Mouse (Mus musculus) hindbrain, embryonic 14.5 days (tissue): ENCODE measurements around the gene Crip1. TPM values are rescaled to one million over a fixed set of nuclear protein-coding genes. Genes with fewer than 3 reads are reported as not detected.
A peak's percentile ranks its signal among the peaks of the same experiment; 100 is the strongest.

Experiments used
- ATAC-seq: fragments of 200-750 bp; cut with Nextera tagmentation; 2 replicates; pipeline ENCODE4 v1.8.0; 2017; ENCODE audit warnings: moderate number of reproducible peaks, mild to moderate bottlenecking, moderate TSS enrichment, moderate library complexity; ENCODE audit not compliant: low FRiP score
- DNase-seq: peaks from one replicate; pipeline ENCODE4 v3.0.0-alpha.2; 2015; ENCODE audit warnings: low spot score
- H3K27ac ChIP-seq: fragments of 300-500 bp; sonication (generic); 2 replicates; pipeline ENCODE4 v1.5.1; 2014; ENCODE audit warnings: mild to moderate bottlenecking, moderate library complexity
- H3K27me3 ChIP-seq: fragments of 300-500 bp; sonication (generic); 2 replicates; pipeline ENCODE4 v1.6.1; 2014; ENCODE audit warnings: mild to moderate bottlenecking, low read length, mixed read lengths; ENCODE audit not compliant: control insufficient read depth, insufficient read depth
- H3K36me3 ChIP-seq: fragments of 300-500 bp; sonication (generic); replicated peaks from 2 replicates; pipeline ENCODE4 v1.6.1; 2014; ENCODE audit not compliant: control insufficient read depth, insufficient read depth
- H3K4me1 ChIP-seq: fragments of 300-500 bp; sonication (generic); replicated peaks from 2 replicates; pipeline ENCODE4 v1.6.1; 2014; ENCODE audit warnings: antibody characterized with exemption, low read length, mixed read lengths; ENCODE audit not compliant: control insufficient read depth, insufficient read depth
- H3K4me2 ChIP-seq: fragments of 300-500 bp; sonication (generic); replicated peaks from 2 replicates; pipeline ENCODE4 v1.6.1; 2014; ENCODE audit warnings: mild to moderate bottlenecking, moderate library complexity
- H3K4me3 ChIP-seq: fragments of 300-500 bp; sonication (generic); replicated peaks from 2 replicates; pipeline ENCODE4 v1.5.1; 2014; ENCODE audit warnings: mild to moderate bottlenecking, low read length
- H3K9ac ChIP-seq: fragments of 300-500 bp; sonication (generic); 2 replicates; pipeline ENCODE4 v1.6.1; 2014
- H3K9me3 ChIP-seq: fragments of 300-500 bp; sonication (generic); 2 replicates; pipeline ENCODE4 v1.6.1; 2016; ENCODE audit warnings: low read length; ENCODE audit not compliant: control insufficient read depth
- WGBS: fragments of 180-500 bp; shearing (Covaris S2); extraction: QIAGEN DNeasy Blood & Tissue Kit; methylation state at CpG from one replicate; pipeline ENCODE4 v1.1.7; 2014; 5-methylcytosine and 5-hydroxymethylcytosine counted together
- polyA plus RNA-seq: library from polyadenylated mRNA; unstranded; fragments of >200 nt; fragmentation: Nextera tagmentation; extraction: Ambion mirVana; gene quantifications from 2 replicates; pipeline ENCODE4 v1.2.1, GENCODE M21; 2014

Gene Crip1
- polyA plus RNA-seq, 1 experiment from 2014 or later, result 34.4 TPM

GRCm38 (mm10) chr12:113124726-113125125, 21.4 kb upstream of the Crip1 start:
- Histone ChIP-seq H3K9me3 (no peaks in the 10 kb centered on the region), H3K27me3 (no peaks in the 10 kb centered on the region), H3K4me1 (no peaks in the 10 kb centered on the region), H3K36me3 (peaks cover 97% of the 10 kb centered on the region), H3K4me2 (no peak overlapping the region), H3K4me3 (no peak overlapping the region), H3K9ac (no peak overlapping the region), H3K27ac (no peak overlapping the region)
- no peak for DNase-seq
- ATAC-seq, result no peak
- 87% methylated on average over 6 of the region's 6 CpGs for WGBS

- Histone ChIP-seq H3K9ac (no peak overlapping the region), H3K4me1 (no peaks in the 10 kb centered on the region), H3K27ac (no peak overlapping the region), H3K9me3 (no peaks in the 10 kb centered on the region), H3K4me2 (no peak overlapping the region), H3K27me3 (no peaks in the 10 kb centered on the region), H3K4me3 (no peak overlapping the region), H3K36me3 (peaks cover 100% of the 10 kb centered on the region)
- 97% methylated on average over 8 of the region's 8 CpGs for WGBS
- ATAC-seq (no peak), DNase-seq (no peak)
Observed at GRCm38 (mm10) chr12:113130732-113131131, 15.4 kb upstream of the Crip1 start.

GRCm38 (mm10) chr12:113131601-113132000, 14.5 kb upstream of the Crip1 start:
- no peak overlapping the region for H3K4me3 ChIP-seq
- DNase-seq (no peak), ATAC-seq (no peak)
- no peaks in the 10 kb centered on the region for H3K9me3 ChIP-seq
- peaks cover 100% of the 10 kb centered on the region for H3K36me3 ChIP-seq
- H3K4me2 ChIP-seq, result no peak overlapping the region
- H3K4me1 ChIP-seq, result no peaks in the 10 kb centered on the region
- no peak overlapping the region for H3K27ac ChIP-seq
- no peak overlapping the region for H3K9ac ChIP-seq
- no peaks in the 10 kb centered on the region for H3K27me3 ChIP-seq
- 97% methylated on average over 14 of the region's 14 CpGs for WGBS

- H3K4me1 ChIP-seq, result no peaks in the 10 kb centered on the region
- H3K27ac ChIP-seq, result no peak overlapping the region
- DNase-seq (no peak), ATAC-seq (0 out of 2 replicates have a peak, but pooled peaks have one; percentile 16)
- no peak overlapping the region for H3K9ac ChIP-seq
- H3K4me2 ChIP-seq, result no peak overlapping the region
- peaks cover 100% of the 10 kb centered on the region for H3K36me3 ChIP-seq
- no peaks in the 10 kb centered on the region for H3K27me3 ChIP-seq
- H3K9me3 ChIP-seq, result no peaks in the 10 kb centered on the region
- H3K4me3 ChIP-seq, result no peak overlapping the region
- WGBS, result 75% methylated on average over 2 of the region's 2 CpGs
Observed at GRCm38 (mm10) chr12:113132567-113132966, 13.5 kb upstream of the Crip1 start.

GRCm38 (mm10) chr12:113133260-113133659, 12.9 kb upstream of the Crip1 start:
- Histone ChIP-seq H3K4me1 (no peaks in the 10 kb centered on the region), H3K9ac (no peak overlapping the region), H3K9me3 (no peaks in the 10 kb centered on the region), H3K4me2 (no peak overlapping the region), H3K27ac (no peak overlapping the region), H3K27me3 (no peaks in the 10 kb centered on the region), H3K4me3 (no peak overlapping the region), H3K36me3 (peaks cover 100% of the 10 kb centered on the region)
- ATAC-seq, result no peak
- no peak for DNase-seq
- 92% methylated on average over 9 of the region's 9 CpGs for WGBS

GRCm38 (mm10) chr12:113133861-113134403, 12.2 kb upstream of the Crip1 start:
- no peak overlapping the region for H3K9ac ChIP-seq
- DNase-seq (no peak), ATAC-seq (no peak)
- peaks cover 1% of the 10 kb centered on the region for H3K4me1 ChIP-seq
- H3K27me3 ChIP-seq, result no peaks in the 10 kb centered on the region
- no peak overlapping the region for H3K27ac ChIP-seq
- H3K4me3 ChIP-seq, result no peak overlapping the region
- H3K4me2 ChIP-seq, result no peak overlapping the region
- H3K36me3 ChIP-seq, result peaks cover 94% of the 10 kb centered on the region
- no peaks in the 10 kb centered on the region for H3K9me3 ChIP-seq
- WGBS, result 81% methylated on average over 5 of the region's 5 CpGs

GRCm38 (mm10) chr12:113134502-113134901, 11.6 kb upstream of the Crip1 start:
- Histone ChIP-seq H3K4me1 (peaks cover 7% of the 10 kb centered on the region), H3K9ac (no peak overlapping the region), H3K4me2 (no peak overlapping the region), H3K36me3 (peaks cover 88% of the 10 kb centered on the region), H3K27ac (no peak overlapping the region), H3K27me3 (no peaks in the 10 kb centered on the region), H3K4me3 (no peak overlapping the region), H3K9me3 (no peaks in the 10 kb centered on the region)
- no peak for DNase-seq
- no peak for ATAC-seq
- 93% methylated on average over 4 of the region's 4 CpGs for WGBS

GRCm38 (mm10) chr12:113135401-113135800, 10.7 kb upstream of the Crip1 start:
- no peaks in the 10 kb centered on the region for H3K27me3 ChIP-seq
- peaks cover 79% of the 10 kb centered on the region for H3K36me3 ChIP-seq
- DNase-seq, result no peak
- H3K4me2 ChIP-seq, result no peak overlapping the region
- H3K4me3 ChIP-seq, result no peak overlapping the region
- H3K27ac ChIP-seq, result no peak overlapping the region
- peaks cover 10% of the 10 kb centered on the region for H3K4me1 ChIP-seq
- WGBS, result 94% methylated on average over 7 of the region's 7 CpGs
- no peak for ATAC-seq
- H3K9ac ChIP-seq, result no peak overlapping the region
- no peaks in the 10 kb centered on the region for H3K9me3 ChIP-seq

- peaks cover 16% of the 10 kb centered on the region for H3K4me1 ChIP-seq
- DNase-seq, result no peak
- no peak overlapping the region for H3K4me2 ChIP-seq
- 83% methylated on average over 17 of the region's 17 CpGs for WGBS
- no peak overlapping the region for H3K4me3 ChIP-seq
- ATAC-seq, result no peak
- no peak overlapping the region for H3K27ac ChIP-seq
- H3K9me3 ChIP-seq, result no peaks in the 10 kb centered on the region
- peaks cover 67% of the 10 kb centered on the region for H3K36me3 ChIP-seq
- H3K27me3 ChIP-seq, result no peaks in the 10 kb centered on the region
- no peak overlapping the region for H3K9ac ChIP-seq
Observed at GRCm38 (mm10) chr12:113136492-113137020, 9.6 kb upstream of the Crip1 start.
